Mouse (Mus musculus): ENCODE data around the gene Myrfl.

Gene Myrfl

GRCm38 (mm10) chr10:116896336-116897177, at the start of gene Myrfl:
TSS of gene Myrfl (minus strand) at chr10:116896919.
- in situ Hi-C loops (cut with MboI; ENCODE audit: low sequenced_read_pairs): no loop called here

GRCm38 (mm10) chr10:116944940-116945339, 48.2 kb upstream of the Myrfl start:
- in situ Hi-C loops (cut with MboI; ENCODE audit: low sequenced_read_pairs): no loop called here

- in situ Hi-C loops (cut with MboI; ENCODE audit: low sequenced_read_pairs): no loop called here
These were observed 47.4 kb upstream of the Myrfl start for GRCm38 (mm10) chr10:116944144-116944543.

GRCm38 (mm10) chr10:116943025-116943424, 46.3 kb upstream of the Myrfl start:
- in situ Hi-C loops (cut with MboI; ENCODE audit: low sequenced_read_pairs): no loop called here

GRCm38 (mm10) chr10:116935028-116935427, 38.3 kb upstream of the Myrfl start:
- in situ Hi-C loops (cut with MboI; ENCODE audit: low sequenced_read_pairs): no loop called here

GRCm38 (mm10) chr10:116933794-116934193, 37.1 kb upstream of the Myrfl start:
- in situ Hi-C loops (cut with MboI; ENCODE audit: low sequenced_read_pairs): no loop called here

- in situ Hi-C loops (cut with MboI; ENCODE audit: low sequenced_read_pairs): no loop called here
These were observed 35.7 kb upstream of the Myrfl start for GRCm38 (mm10) chr10:116932418-116932817.

- in situ Hi-C loops (cut with MboI; ENCODE audit: low sequenced_read_pairs): no loop called here
These were observed 34.9 kb upstream of the Myrfl start for GRCm38 (mm10) chr10:116931497-116932179.

GRCm38 (mm10) chr10:116930936-116931335, 34.2 kb upstream of the Myrfl start:
- in situ Hi-C loops (cut with MboI; ENCODE audit: low sequenced_read_pairs): no loop called here

GRCm38 (mm10) chr10:116930506-116930905, 33.8 kb upstream of the Myrfl start:
- in situ Hi-C loops (cut with MboI; ENCODE audit: low sequenced_read_pairs): no loop called here

GRCm38 (mm10) chr10:116928826-116929225, 32.1 kb upstream of the Myrfl start:
- in situ Hi-C loops (cut with MboI; ENCODE audit: low sequenced_read_pairs): no loop called here

GRCm38 (mm10) chr10:116926428-116927113, 29.9 kb upstream of the Myrfl start:
- in situ Hi-C loops (cut with MboI; ENCODE audit: low sequenced_read_pairs): no loop called here

- in situ Hi-C loops (cut with MboI; ENCODE audit: low sequenced_read_pairs): no loop called here
These were observed 27.2 kb upstream of the Myrfl start for GRCm38 (mm10) chr10:116923651-116924495.

- in situ Hi-C loops (cut with MboI; ENCODE audit: low sequenced_read_pairs): no loop called here
These were observed 25.4 kb upstream of the Myrfl start for GRCm38 (mm10) chr10:116922161-116922560.

- in situ Hi-C loops (cut with MboI; ENCODE audit: low sequenced_read_pairs): no loop called here
These were observed 24.7 kb upstream of the Myrfl start for GRCm38 (mm10) chr10:116921416-116921815.

GRCm38 (mm10) chr10:116920641-116921040, 23.9 kb upstream of the Myrfl start:
- in situ Hi-C loops (cut with MboI; ENCODE audit: low sequenced_read_pairs): no loop called here

GRCm38 (mm10) chr10:116919368-116920317, 22.9 kb upstream of the Myrfl start:
- in situ Hi-C loops (cut with MboI; ENCODE audit: low sequenced_read_pairs): no loop called here

- in situ Hi-C loops (cut with MboI; ENCODE audit: low sequenced_read_pairs): no loop called here
These were observed 19.9 kb upstream of the Myrfl start for GRCm38 (mm10) chr10:116916581-116916980.

- in situ Hi-C loops (cut with MboI; ENCODE audit: low sequenced_read_pairs): no loop called here
These were observed 18.6 kb upstream of the Myrfl start for GRCm38 (mm10) chr10:116915286-116915685.

GRCm38 (mm10) chr10:116914586-116914985, 17.9 kb upstream of the Myrfl start:
- in situ Hi-C loops (cut with MboI; ENCODE audit: low sequenced_read_pairs): no loop called here

Measured in CH12F3 (cell line).